Mouse (Mus musculus): ENCODE measurements at regions not wholly inside any gene's neighbourhood (a gene's known extent, or its start where the extent isn't known, plus 50 kb on each side); places are given as distances from the start of the nearest gene placed in this dataset.
A peak's percentile ranks its signal among the peaks of the same experiment; 100 is the strongest.

DNA sequence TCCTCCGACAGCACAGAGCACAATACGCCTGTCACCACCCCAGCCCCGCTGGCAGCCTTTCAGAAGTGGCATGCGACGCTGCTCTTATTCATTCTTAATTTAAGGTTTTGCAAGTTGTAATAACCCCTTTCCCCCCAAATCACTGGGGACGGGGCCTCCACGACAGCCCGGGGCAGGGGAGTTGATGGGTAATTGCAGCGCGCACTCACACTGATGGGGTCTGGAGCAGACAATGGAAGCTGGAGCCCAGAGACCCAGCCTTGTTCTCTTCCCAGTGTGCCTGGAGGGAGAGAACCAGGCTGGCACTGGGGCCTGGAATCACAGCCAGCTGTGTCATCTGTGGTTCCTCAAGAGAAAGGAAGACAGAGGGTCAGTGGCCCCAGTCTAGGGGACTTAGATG is 54.2 kb upstream of the Casz1 start:
- TF ChIP-seq ZNF384 (IDR thresholded peaks at IDR 0.05; ENCODE audit: low read depth, low read length) (no peak), HCFC1 (IDR thresholded peaks at IDR 0.05; ENCODE audit: borderline replicate concordance, insufficient read depth, low read length) (no peak), CHD2 (IDR thresholded peaks at IDR 0.05; ENCODE audit: low read depth, low read length) (no peak)
- no peak overlapping the region for H3K4me3 ChIP-seq (ENCODE audit: insufficient read depth in 1 of 2, low read depth in 1 of 2, low read length in 2 of 2, poor library complexity in 1 of 2, severe bottlenecking in 1 of 2)
- H3K36me3 ChIP-seq (ENCODE audit: control insufficient read depth, insufficient read depth, low read length, poor library complexity, severe bottlenecking) = no peaks in the 10 kb centered on the region
- no peak for DNase-seq (ENCODE audit: low read depth, low spot score)
- H3K9ac ChIP-seq (ENCODE audit: insufficient read depth, low read depth, low read length, poor library complexity, severe bottlenecking) = peak overlapping the region; percentile 10; the same call in 1 of the 2 replicates
- H3K27ac ChIP-seq (ENCODE audit: insufficient read depth, low read depth, low read length, poor library complexity, severe bottlenecking) = no peak overlapping the region; the same call in 1 of the 2 replicates
- no peaks in the 10 kb centered on the region for H3K9me3 ChIP-seq (ENCODE audit: control insufficient read depth, insufficient read depth, low read depth, low read length)
- in situ Hi-C loops (cut with MboI; ENCODE audit: low sequenced_read_pairs in 2 of 2, unreplicated experiment in 2 of 2) = no loop called here
- peaks cover 11 to 30% of the 10 kb centered on the region in 2 experiments for H3K4me1 ChIP-seq (ENCODE audit: control insufficient read depth in 2 of 2, insufficient read depth in 2 of 2, low read length in 2 of 2, poor library complexity in 1 of 2)

DNA sequence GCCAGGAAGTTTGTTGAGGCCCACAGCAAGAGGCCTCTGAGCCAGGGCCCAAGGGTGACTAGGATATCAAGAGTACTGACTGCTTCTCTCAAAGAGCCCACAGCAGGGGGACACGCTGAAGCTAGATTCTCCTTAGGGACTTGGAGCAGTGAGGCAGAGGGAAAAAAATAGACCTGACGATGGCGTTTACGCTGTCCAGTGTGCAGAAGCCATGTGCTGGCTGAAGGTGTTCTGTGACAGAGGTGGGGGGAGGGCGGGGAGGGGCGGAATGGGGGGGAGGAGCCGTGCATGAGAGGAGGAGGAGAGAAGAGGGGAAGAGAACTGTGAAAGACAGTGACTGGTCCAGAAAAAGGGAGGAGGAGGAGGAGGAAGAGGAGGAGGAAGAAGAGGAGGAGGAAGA is 52.6 kb upstream of the Casz1 start:
- TF ChIP-seq ZC3H11A (IDR thresholded peaks at IDR 0.05; ENCODE audit: borderline replicate concordance, low read depth, low read length) (no peak), HCFC1 (IDR thresholded peaks at IDR 0.05; ENCODE audit: borderline replicate concordance, insufficient read depth, low read length) (no peak), CHD2 (IDR thresholded peaks at IDR 0.05; ENCODE audit: low read depth, low read length) (no peak), ZNF384 (IDR thresholded peaks at IDR 0.05; ENCODE audit: low read depth, low read length) (no peak), MAFK (IDR thresholded peaks at IDR 0.05; ENCODE audit: insufficient read depth, low read depth, low read length) (no peak)
- in situ Hi-C loops (cut with MboI; ENCODE audit: low sequenced_read_pairs in 2 of 2, unreplicated experiment in 2 of 2) = no loop called here
- no peak for DNase-seq (ENCODE audit: low read depth, low spot score)
- peaks cover 8 to 28% of the 10 kb centered on the region in 2 experiments; a peak in 3 of 4 replicates for H3K4me1 ChIP-seq (ENCODE audit: control insufficient read depth in 2 of 2, insufficient read depth in 2 of 2, low read length in 2 of 2, poor library complexity in 1 of 2)
- H3K4me3 ChIP-seq (ENCODE audit: insufficient read depth in 1 of 2, low read depth in 1 of 2, low read length in 2 of 2, poor library complexity in 1 of 2, severe bottlenecking in 1 of 2) = peak overlapping the region in 1 of 2 experiments; percentile 42; a peak in 1 of 4 replicates
- peak overlapping the region; percentile 51; the same call in 1 of the 2 replicates for H3K9ac ChIP-seq (ENCODE audit: insufficient read depth, low read depth, low read length, poor library complexity, severe bottlenecking)
- H3K27ac ChIP-seq (ENCODE audit: insufficient read depth, low read depth, low read length, poor library complexity, severe bottlenecking) = peak overlapping the region; percentile 65; the same call in 1 of the 2 replicates
- no peaks in the 10 kb centered on the region for H3K36me3 ChIP-seq (ENCODE audit: control insufficient read depth, insufficient read depth, low read length, poor library complexity, severe bottlenecking)
- no peaks in the 10 kb centered on the region for H3K9me3 ChIP-seq (ENCODE audit: control insufficient read depth, insufficient read depth, low read depth, low read length)

DNA sequence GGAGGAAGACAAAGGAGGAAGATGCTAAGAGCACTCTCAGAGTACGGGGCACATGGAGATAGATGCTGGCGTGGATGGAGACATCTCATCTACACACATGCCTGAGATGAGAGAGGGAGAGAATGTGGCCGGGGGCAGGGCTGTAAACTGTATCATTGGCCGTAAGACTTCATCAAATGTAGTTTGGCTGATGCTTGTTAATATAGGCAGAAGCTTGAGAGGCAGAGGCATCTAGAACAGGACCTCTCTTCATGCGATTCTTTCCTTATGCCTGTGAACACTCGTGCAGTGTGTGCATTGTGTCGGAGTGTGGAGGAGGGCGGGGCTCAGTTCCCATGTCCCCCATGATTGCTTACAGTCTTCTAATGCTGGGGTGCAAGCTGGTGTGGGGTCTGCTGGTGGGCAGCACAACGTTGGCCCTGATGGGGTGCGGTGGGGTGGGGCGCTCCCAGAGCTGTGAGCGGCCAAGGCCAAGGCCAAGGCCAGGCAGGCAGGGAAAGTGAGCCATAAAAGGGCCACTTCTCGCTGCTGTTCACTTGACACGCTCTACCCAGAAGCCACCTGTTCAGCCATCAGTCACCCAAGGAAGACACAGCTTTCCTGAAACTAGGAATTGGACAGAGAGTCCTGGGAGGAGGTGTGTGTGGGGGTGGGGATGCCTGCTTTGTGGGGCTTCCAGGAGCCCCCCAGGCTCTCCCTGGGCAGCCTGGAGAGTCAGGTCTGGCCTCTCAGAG is 51.7 kb upstream of the Casz1 start:
- no peaks in the 10 kb centered on the region for H3K36me3 ChIP-seq (ENCODE audit: control insufficient read depth, insufficient read depth, low read length, poor library complexity, severe bottlenecking)
- H3K4me1 ChIP-seq (ENCODE audit: control insufficient read depth in 2 of 2, insufficient read depth in 2 of 2, low read length in 2 of 2, poor library complexity in 1 of 2) = peaks cover 8 to 25% of the 10 kb centered on the region in 2 experiments; a peak in 3 of 4 replicates
- H3K9me3 ChIP-seq (ENCODE audit: control insufficient read depth, insufficient read depth, low read depth, low read length) = no peaks in the 10 kb centered on the region
- no peak for TF ChIP-seq ZC3H11A (IDR thresholded peaks at IDR 0.05; ENCODE audit: borderline replicate concordance, low read depth, low read length)
- no peak for TF ChIP-seq ZNF384 (IDR thresholded peaks at IDR 0.05; ENCODE audit: low read depth, low read length)
- no peak for TF ChIP-seq MAFK (IDR thresholded peaks at IDR 0.05; ENCODE audit: insufficient read depth, low read depth, low read length)
- TF ChIP-seq HCFC1 (IDR thresholded peaks at IDR 0.05; ENCODE audit: borderline replicate concordance, insufficient read depth, low read length) = no peak
- TF ChIP-seq CHD2 (IDR thresholded peaks at IDR 0.05; ENCODE audit: low read depth, low read length) = no peak
- no peak for DNase-seq (ENCODE audit: low read depth, low spot score)
- in situ Hi-C loops (cut with MboI; ENCODE audit: low sequenced_read_pairs in 2 of 2, unreplicated experiment in 2 of 2) = no loop called here
- H3K9ac ChIP-seq (ENCODE audit: insufficient read depth, low read depth, low read length, poor library complexity, severe bottlenecking) = peak overlapping the region; percentile 19; the same call in 1 of the 2 replicates
- peak overlapping the region; percentile 38; the same call in 1 of the 2 replicates for H3K27ac ChIP-seq (ENCODE audit: insufficient read depth, low read depth, low read length, poor library complexity, severe bottlenecking)
- H3K4me3 ChIP-seq (ENCODE audit: insufficient read depth in 1 of 2, low read depth in 1 of 2, low read length in 2 of 2, poor library complexity in 1 of 2, severe bottlenecking in 1 of 2) = peak overlapping the region; percentile 28; a peak in 1 of 4 replicates

DNA sequence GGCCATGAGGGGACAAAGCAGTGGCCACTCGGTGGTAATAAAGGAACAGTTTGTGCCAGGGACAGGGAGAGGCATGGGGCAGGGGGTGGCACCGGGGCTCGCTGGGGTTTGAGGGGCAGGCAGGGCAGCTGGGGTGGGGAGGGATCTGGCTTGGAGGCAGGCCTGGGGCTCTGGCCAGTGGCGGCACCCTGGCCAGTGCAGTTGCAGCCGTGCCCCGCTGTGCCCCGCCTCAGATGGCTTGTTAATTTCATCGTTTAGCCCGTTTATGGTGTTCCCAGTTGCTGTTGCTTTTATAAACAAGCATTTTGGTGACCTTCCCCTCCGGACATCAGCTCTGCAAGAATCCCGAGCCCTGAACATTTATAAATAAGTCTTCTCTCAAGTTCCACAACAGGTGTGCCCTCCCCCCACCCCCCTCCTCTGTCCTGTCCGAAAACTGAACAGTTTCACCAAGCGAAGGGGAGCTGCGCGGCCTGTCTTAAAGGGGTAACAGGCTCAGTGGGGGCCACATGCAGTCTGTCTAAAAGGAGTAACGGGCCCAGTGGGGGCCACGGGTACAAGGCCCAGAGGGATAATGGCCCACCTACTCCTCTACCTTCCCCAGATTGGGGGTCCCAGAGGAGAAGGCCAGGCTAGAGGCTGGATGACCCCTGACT is 51.0 kb upstream of the Casz1 start:
- peak overlapping the region; percentile 11 to 33; a peak in 3 of 4 replicates for H3K4me3 ChIP-seq (ENCODE audit: insufficient read depth in 1 of 2, low read depth in 1 of 2, low read length in 2 of 2, poor library complexity in 1 of 2, severe bottlenecking in 1 of 2)
- H3K4me1 ChIP-seq (ENCODE audit: control insufficient read depth in 2 of 2, insufficient read depth in 2 of 2, low read length in 2 of 2, poor library complexity in 1 of 2) = peaks cover 8 to 25% of the 10 kb centered on the region in 2 experiments; a peak in 3 of 4 replicates
- no peaks in the 10 kb centered on the region for H3K36me3 ChIP-seq (ENCODE audit: control insufficient read depth, insufficient read depth, low read length, poor library complexity, severe bottlenecking)
- TF ChIP-seq ZNF384 (IDR thresholded peaks at IDR 0.05; ENCODE audit: low read depth, low read length) = no peak
- no peak overlapping the region; the same call in 1 of the 2 replicates for H3K27ac ChIP-seq (ENCODE audit: insufficient read depth, low read depth, low read length, poor library complexity, severe bottlenecking)
- peak overlapping the region; percentile 19; the same call in 1 of the 2 replicates for H3K9ac ChIP-seq (ENCODE audit: insufficient read depth, low read depth, low read length, poor library complexity, severe bottlenecking)
- no peaks in the 10 kb centered on the region for H3K9me3 ChIP-seq (ENCODE audit: control insufficient read depth, insufficient read depth, low read depth, low read length)
- no peak for DNase-seq (ENCODE audit: low read depth, low spot score)
- in situ Hi-C loops (cut with MboI; ENCODE audit: low sequenced_read_pairs in 2 of 2, unreplicated experiment in 2 of 2) = no loop called here

Measured in ES-E14 (cell line).